17 mouse cellular contexts compared by ENCODE assay signal in the genomic region with DNA sequence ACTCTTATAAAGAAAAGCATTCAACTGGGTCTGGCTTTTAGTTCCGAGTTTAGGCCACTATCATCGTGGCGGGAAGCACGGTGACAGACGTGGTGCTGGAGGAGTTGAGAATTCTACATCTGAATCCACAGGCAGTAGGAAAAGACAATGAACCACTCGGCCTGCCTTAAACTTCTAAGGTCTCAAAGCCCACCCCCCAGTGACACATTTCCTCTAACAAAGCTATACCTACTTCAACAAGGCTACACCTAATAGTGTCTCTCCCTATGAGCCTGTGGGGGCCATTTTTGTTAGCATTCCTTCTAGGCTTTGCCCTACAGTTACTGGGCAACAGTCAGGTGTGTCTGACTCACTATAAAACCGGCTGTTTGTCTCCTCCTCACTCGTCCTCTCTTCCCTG. TPM values are rescaled to one million over a fixed set of nuclear protein-coding genes. Genes with fewer than 3 reads are reported as not detected.
DNase-seq lines count a peak whose midpoint lies in the region; ATAC-seq and TF ChIP-seq lines count a peak whose summit lies in the region.
"Had no signal": no experiment of that assay in that cellular context is flagged by ENCODE, and none has a peak within 500 bp of the region (broad histone marks: within the 10 kb centered on the region; RNA-seq: fewer than 3 reads in every experiment).

No protein-coding gene starts in this region.

- no peaks in the 10 kb centered on the region for H3K36me3 ChIP-seq in hindbrain, embryonic 10.5 days
- no peaks in the 10 kb centered on the region for H3K36me3 ChIP-seq in hindbrain, embryonic 12.5 days
- no peaks in the 10 kb centered on the region for H3K36me3 ChIP-seq in testis, adult 2 months (ENCODE audit: control insufficient read depth, insufficient read depth, low read length)
- H3K36me3 ChIP-seq: forebrain, embryonic 10.5 days; liver, embryonic 12.5 days; neural tube, embryonic 13.5 days had no signal

- no peak for TF ChIP-seq CTCF in testis, adult 2 months (IDR thresholded peaks at IDR 0.05; ENCODE audit: control insufficient read depth, insufficient read depth, insufficient replicate concordance, low read depth, low read length)

- peak overlapping the region; percentile 75; the same call in 1 of the 2 replicates for H3K27ac ChIP-seq in hindbrain, embryonic 10.5 days
- H3K27ac ChIP-seq in hindbrain, embryonic 12.5 days, result no peak overlapping the region
- no peak overlapping the region for H3K27ac ChIP-seq in testis, adult 2 months (ENCODE audit: control insufficient read depth, insufficient read depth, low read depth, low read length)
- H3K27ac ChIP-seq: neural tube, embryonic 13.5 days had no signal

- H3K4me2 ChIP-seq in hindbrain, embryonic 12.5 days (replicated peaks), result no peak overlapping the region

- no peak for ATAC-seq in hindbrain, embryonic 12.5 days (ENCODE audit: low FRiP score)
- ATAC-seq: forebrain, embryonic 16.5 days had no signal

- intact Hi-C loops in heart, postnatal 14 days (cut with DNase I), result no loop called here

- peaks cover 23% of the 10 kb centered on the region for H3K4me1 ChIP-seq in hindbrain, embryonic 10.5 days (replicated peaks)
- H3K4me1 ChIP-seq in hindbrain, embryonic 12.5 days, result peaks cover 11% of the 10 kb centered on the region
- peaks cover 20% of the 10 kb centered on the region for H3K4me1 ChIP-seq in testis, adult 2 months (ENCODE audit: control insufficient read depth, insufficient read depth, low read length)

- TF ChIP-seq POLR2A in testis, adult 2 months (IDR thresholded peaks at IDR 0.05; ENCODE audit: control insufficient read depth, low read depth, low read length), result no peak

- H3K4me3 ChIP-seq in hindbrain, embryonic 10.5 days, result no peak overlapping the region
- H3K4me3 ChIP-seq in hindbrain, embryonic 12.5 days, result no peak overlapping the region
- H3K4me3 ChIP-seq in testis, adult 2 months (ENCODE audit: control insufficient read depth, low read depth, low read length), result peak overlapping the region; percentile 56
- H3K4me3 ChIP-seq: liver, embryonic 12.5 days; myocyte had no signal

- no peak overlapping the region for H3K9ac ChIP-seq in hindbrain, embryonic 12.5 days
- H3K9ac ChIP-seq: liver, embryonic 12.5 days; neural tube, embryonic 13.5 days had no signal

- peak; percentile 74 for DNase-seq in heart, adult 11 months
- DNase-seq in heart, postnatal 14 days, result no peak
- DNase-seq in hindbrain, embryonic 10.5 days (ENCODE audit: low spot score), result no peak
- DNase-seq in testis, postnatal 10 days (ENCODE audit: low spot score), result no peak
- DNase-seq in induced T-regulatory cell, adult 2 months (ENCODE audit: low read depth), result peak; percentile 35
- DNase-seq in left cerebral cortex, adult 9 months (ENCODE audit: low spot score in 2 of 2), result no peak
- DNase-seq: adrenal gland, postnatal 25 days; cerebellum, adult 11 months; cerebellum, postnatal 14 days; thymus, postnatal 25 days had no signal

- H3K27me3 ChIP-seq in hindbrain, embryonic 10.5 days (ENCODE audit: insufficient read depth, poor library complexity, severe bottlenecking), result peaks cover 4% of the 10 kb centered on the region; the same call in 1 of the 2 replicates
- H3K27me3 ChIP-seq in hindbrain, embryonic 12.5 days, result no peaks in the 10 kb centered on the region
- H3K27me3 ChIP-seq in testis, adult 2 months (ENCODE audit: control insufficient read depth, insufficient read depth, low read length), result 0 out of 2 replicates have a peak, but pooled peaks cover 2% of the 10 kb centered on the region
- H3K27me3 ChIP-seq: neural tube, embryonic 13.5 days had no signal

- 45% methylated on average over 8 of the region's 8 CpGs for WGBS in hindbrain, embryonic 10.5 days
- WGBS in hindbrain, embryonic 12.5 days, result 43% methylated on average over 8 of the region's 8 CpGs

- H3K9me3 ChIP-seq in hindbrain, embryonic 10.5 days, result no peaks in the 10 kb centered on the region
- no peaks in the 10 kb centered on the region for H3K9me3 ChIP-seq in hindbrain, embryonic 12.5 days (replicated peaks)
- H3K9me3 ChIP-seq: forebrain, embryonic 10.5 days; liver, embryonic 12.5 days; neural tube, embryonic 13.5 days had no signal

RNA-seq across cellular contexts. Expression of a gene that starts 23.2 kb away (rescaled TPM):
- total RNA-seq in heart, postnatal 14 days (2021), result 100 to 1,000 TPM; 184 to 192 TPM
- 22.8 and 24.5 TPM in 2 replicates for polyA plus RNA-seq in hindbrain, embryonic 10.5 days (2016; fragmentation: Nextera tagmentation; extraction: Ambion mirVana)
- 40.4 and 53.4 TPM in 2 replicates for polyA plus RNA-seq in hindbrain, embryonic 12.5 days (2016; fragmentation: Nextera tagmentation; extraction: Ambion mirVana)
- 3.9 and 4.0 TPM in 2 replicates for polyA plus RNA-seq in testis, adult 2 months (2012; rRNA removed)

Comparison
In these comparisons a context has a peak if more than half of its experiments do, and no peak if none do; other contexts are left out.
1. DNase-seq: peak in heart, adult 11 months (single experiment) and induced T-regulatory cell, adult 2 months (single experiment); none in heart, postnatal 14 days (0 of 2), hindbrain, embryonic 10.5 days (single experiment), testis, postnatal 10 days (single experiment) and left cerebral cortex, adult 9 months (0 of 2).